Mouse (Mus musculus): ENCODE results near the gene Bcorl1. TPM values are rescaled to one million over a fixed set of nuclear protein-coding genes. Genes with fewer than 3 reads are reported as not detected.

Gene Bcorl1
- polyA plus RNA-seq, 2 experiments: 2.1 to 3.5 TPM

DNA sequence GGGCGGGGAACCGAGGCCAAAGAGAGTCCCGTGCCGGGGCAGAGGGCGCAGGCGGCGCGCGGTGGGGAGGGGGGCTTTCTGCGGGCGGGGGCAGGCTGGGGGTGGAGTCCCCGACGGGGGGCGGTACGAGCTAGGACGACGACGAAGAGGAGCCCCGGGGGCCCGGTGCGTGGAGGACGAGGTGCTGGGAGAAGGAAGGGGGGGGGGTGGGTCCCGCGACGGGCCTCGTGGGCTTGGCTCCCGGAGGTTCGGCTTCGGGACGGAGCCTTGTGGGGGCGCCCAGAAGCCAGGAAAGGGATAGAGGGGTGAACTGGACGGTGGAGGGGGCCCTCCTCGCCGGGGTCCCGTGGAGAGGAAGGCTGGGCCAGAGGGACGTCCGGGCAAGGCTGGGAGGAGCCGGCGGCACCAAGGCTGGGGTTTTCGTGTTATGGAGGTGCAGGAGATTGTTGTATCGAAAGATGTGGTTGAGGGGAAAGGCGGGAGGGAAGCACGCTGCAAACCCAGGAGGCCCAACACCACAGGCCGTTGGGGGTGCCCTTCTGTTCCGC, 4.3 kb downstream of the Bcorl1 start:
- Histone ChIP-seq H3K9me3 (ENCODE audit: control insufficient read depth, low read length) (no peaks in the 10 kb centered on the region), H3K27me3 (ENCODE audit: control insufficient read depth, insufficient read depth, low read length) (peaks cover 2% of the 10 kb centered on the region; the same call in 1 of the 2 replicates), H3K36me3 (replicated peaks; ENCODE audit: control insufficient read depth, insufficient read depth, low read depth) (no peaks in the 10 kb centered on the region), H3K4me3 (ENCODE audit: insufficient read depth in 1 of 2, low read depth in 2 of 2, low read length in 2 of 2) (peak overlapping the region; percentile 40 to 69), H3K9ac (replicated peaks) (peak overlapping the region; percentile 65), H3K4me2 (ENCODE audit: low read depth) (peak overlapping the region; percentile 79), H3K4me1 (replicated peaks; ENCODE audit: control insufficient read depth in 2 of 2, insufficient read depth in 2 of 2, low read length in 1 of 2) (peaks cover 3 to 10% of the 10 kb centered on the region in 2 experiments; a peak in 2 of 4 replicates), H3K27ac (no peak overlapping the region)
- WGBS (ENCODE audit: insufficient replicate concordance): 11% methylated on average over 41 of the region's 45 CpGs
- TF ChIP-seq EP300 (IDR thresholded peaks at IDR 0.05; ENCODE audit: low read depth) (no peak), CTCF (IDR thresholded peaks at IDR 0.05; ENCODE audit: low read depth) (no peak)
- DNase-seq (ENCODE audit: low read depth in 3 of 3, low spot score in 3 of 3) (no peak), ATAC-seq (ENCODE audit: insufficient read depth) (no peak)

DNA sequence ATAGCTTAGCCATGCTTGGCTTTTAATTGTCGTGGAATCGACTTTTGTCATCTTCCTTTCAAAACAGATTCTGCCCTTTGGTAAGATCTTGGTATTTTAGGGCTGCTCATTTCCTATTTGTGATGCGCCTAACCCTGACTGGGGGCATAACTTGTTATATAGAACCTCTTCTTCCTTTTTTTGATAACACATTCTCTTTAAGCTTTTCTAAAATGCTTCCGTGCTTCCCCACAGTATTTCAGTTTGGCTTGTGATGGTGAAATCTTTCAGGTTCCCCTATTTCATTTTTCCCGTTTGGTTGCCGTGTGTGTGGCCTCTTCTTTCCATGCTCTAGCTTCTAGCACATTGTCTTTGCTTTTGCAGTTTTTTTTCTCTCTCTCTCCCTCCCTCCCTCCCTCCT, 14.2 kb downstream of the Bcorl1 start:
- H3K9ac ChIP-seq (replicated peaks): no peak overlapping the region
- H3K36me3 ChIP-seq (replicated peaks; ENCODE audit: control insufficient read depth, insufficient read depth, low read depth): no peaks in the 10 kb centered on the region
- no peaks in the 10 kb centered on the region for H3K27me3 ChIP-seq (ENCODE audit: control insufficient read depth, insufficient read depth, low read length)
- no peak overlapping the region for H3K4me3 ChIP-seq (ENCODE audit: insufficient read depth in 1 of 2, low read depth in 2 of 2, low read length in 2 of 2)
- TF ChIP-seq EP300 (IDR thresholded peaks at IDR 0.05; ENCODE audit: low read depth) (no peak), CTCF (IDR thresholded peaks at IDR 0.05; ENCODE audit: low read depth) (no peak)
- H3K27ac ChIP-seq: no peak overlapping the region
- DNase-seq (ENCODE audit: low read depth in 3 of 3, low spot score in 3 of 3) (no peak), ATAC-seq (ENCODE audit: insufficient read depth) (no peak)
- no peak overlapping the region for H3K4me2 ChIP-seq (ENCODE audit: low read depth)
- H3K9me3 ChIP-seq (ENCODE audit: control insufficient read depth, low read length): no peaks in the 10 kb centered on the region
- 67% methylated on average over 6 of the region's 6 CpGs for WGBS (ENCODE audit: insufficient replicate concordance)
- peaks cover 0 to 15% of the 10 kb centered on the region in 2 experiments; a peak in 2 of 4 replicates for H3K4me1 ChIP-seq (replicated peaks; ENCODE audit: control insufficient read depth in 2 of 2, insufficient read depth in 2 of 2, low read length in 1 of 2)

DNA sequence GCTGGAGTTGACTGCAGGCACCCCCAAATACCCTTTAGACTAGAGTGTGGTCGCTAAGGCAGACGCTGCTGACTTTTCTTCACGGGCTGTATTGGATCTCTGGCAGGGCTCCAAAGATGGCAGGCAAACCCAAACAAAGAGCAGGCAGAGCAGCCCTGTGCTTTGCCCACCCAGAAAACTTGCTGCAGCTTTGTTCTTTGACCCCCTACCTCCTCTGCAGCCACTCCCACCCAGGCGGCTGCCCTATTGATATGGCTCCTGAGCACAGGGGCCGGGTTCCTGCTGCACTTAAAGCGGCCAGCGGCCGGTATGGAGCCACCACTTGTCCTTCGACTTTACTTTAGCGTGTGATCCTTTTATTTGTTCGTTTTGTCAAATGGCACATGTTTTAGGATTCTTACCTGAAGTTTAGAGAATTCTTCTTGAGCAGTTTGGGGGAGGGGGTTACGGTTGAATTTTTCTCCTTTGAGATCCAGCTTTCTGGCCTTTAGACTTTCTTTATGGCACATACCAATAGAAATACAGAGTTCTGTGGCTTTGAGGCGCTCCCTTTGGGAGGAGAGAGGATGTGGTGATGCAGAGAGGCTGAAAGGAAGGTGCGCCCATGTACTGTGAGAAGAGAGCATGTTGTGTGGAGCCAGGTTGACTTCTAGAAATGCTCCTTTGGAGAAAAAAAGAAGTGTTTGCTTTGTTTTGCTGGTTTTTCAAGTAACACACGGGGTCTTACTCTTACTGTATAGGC, 24.8 kb downstream of the Bcorl1 start:
- WGBS (ENCODE audit: insufficient replicate concordance): 71% methylated on average over 15 of the region's 15 CpGs
- no peak overlapping the region for H3K27ac ChIP-seq
- H3K36me3 ChIP-seq (replicated peaks; ENCODE audit: control insufficient read depth, insufficient read depth, low read depth): peaks cover 3% of the 10 kb centered on the region; the same call in 1 of the 2 replicates
- no peak overlapping the region for H3K4me2 ChIP-seq (ENCODE audit: low read depth)
- ATAC-seq (ENCODE audit: insufficient read depth) (no peak), DNase-seq (ENCODE audit: low read depth in 3 of 3, low spot score in 3 of 3) (no peak)
- H3K4me3 ChIP-seq (ENCODE audit: insufficient read depth in 1 of 2, low read depth in 2 of 2, low read length in 2 of 2): no peak overlapping the region
- no peak for TF ChIP-seq CTCF (IDR thresholded peaks at IDR 0.05; ENCODE audit: low read depth)
- no peak for TF ChIP-seq EP300 (IDR thresholded peaks at IDR 0.05; ENCODE audit: low read depth)
- H3K27me3 ChIP-seq (ENCODE audit: control insufficient read depth, insufficient read depth, low read length): no peaks in the 10 kb centered on the region
- no peaks in the 10 kb centered on the region for H3K9me3 ChIP-seq (ENCODE audit: control insufficient read depth, low read length)
- H3K9ac ChIP-seq (replicated peaks): no peak overlapping the region
- no peaks in the 10 kb centered on the region for H3K4me1 ChIP-seq (replicated peaks; ENCODE audit: control insufficient read depth in 2 of 2, insufficient read depth in 2 of 2, low read length in 1 of 2)

DNA sequence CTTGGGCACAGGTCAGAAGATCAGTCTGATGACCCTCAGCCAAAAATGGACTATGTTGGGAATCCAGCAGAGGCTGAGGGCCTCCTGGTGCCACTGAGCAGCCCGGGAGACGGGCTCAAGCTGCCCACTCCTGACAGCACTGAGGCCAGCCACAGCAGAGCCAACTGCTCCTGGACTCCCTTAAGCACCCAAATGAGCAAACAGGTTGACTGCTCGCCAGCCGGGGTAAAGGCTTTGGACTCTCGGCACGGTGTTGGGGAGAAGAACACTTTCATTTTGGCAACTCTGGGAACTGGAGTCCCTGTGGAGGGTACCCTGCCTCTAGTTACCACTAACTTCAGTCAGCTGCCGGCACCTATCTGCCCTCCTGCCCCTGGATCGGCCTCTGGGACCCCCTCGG, 26.7 kb downstream of the Bcorl1 start:
- Histone ChIP-seq H3K27me3 (ENCODE audit: control insufficient read depth, insufficient read depth, low read length) (no peaks in the 10 kb centered on the region), H3K27ac (no peak overlapping the region), H3K9ac (replicated peaks) (no peak overlapping the region), H3K4me2 (ENCODE audit: low read depth) (no peak overlapping the region), H3K36me3 (replicated peaks; ENCODE audit: control insufficient read depth, insufficient read depth, low read depth) (peaks cover 3% of the 10 kb centered on the region; the same call in 1 of the 2 replicates), H3K4me1 (replicated peaks; ENCODE audit: control insufficient read depth in 2 of 2, insufficient read depth in 2 of 2, low read length in 1 of 2) (no peaks in the 10 kb centered on the region), H3K9me3 (ENCODE audit: control insufficient read depth, low read length) (no peaks in the 10 kb centered on the region), H3K4me3 (ENCODE audit: insufficient read depth in 1 of 2, low read depth in 2 of 2, low read length in 2 of 2) (no peak overlapping the region)
- 89% methylated on average over 9 of the region's 9 CpGs for WGBS (ENCODE audit: insufficient replicate concordance)
- TF ChIP-seq CTCF (IDR thresholded peaks at IDR 0.05; ENCODE audit: low read depth) (no peak), EP300 (IDR thresholded peaks at IDR 0.05; ENCODE audit: low read depth) (no peak)
- ATAC-seq (ENCODE audit: insufficient read depth) (no peak), DNase-seq (ENCODE audit: low read depth in 3 of 3, low spot score in 3 of 3) (no peak)

DNA sequence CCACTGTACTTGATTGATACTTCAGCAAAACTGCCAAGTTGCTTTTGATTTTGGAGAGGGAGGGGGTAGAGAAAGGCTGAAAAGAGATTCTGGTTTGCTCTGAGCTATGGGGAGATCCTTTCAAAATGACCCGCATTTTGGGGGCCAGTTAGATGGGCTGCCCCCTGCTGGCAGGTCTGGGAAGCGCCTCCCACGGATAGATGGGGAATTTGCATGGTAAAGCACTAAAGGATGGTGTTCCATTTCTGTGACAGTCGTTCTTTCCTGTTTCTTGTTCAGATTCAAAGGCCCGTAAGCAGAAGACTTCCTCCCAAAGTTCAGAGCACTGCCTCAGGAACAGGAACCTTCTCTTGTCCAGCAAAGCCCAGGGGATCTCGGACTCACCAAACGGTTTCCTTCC, 42.5 kb downstream of the Bcorl1 start:
- Histone ChIP-seq H3K4me3 (ENCODE audit: insufficient read depth in 1 of 2, low read depth in 2 of 2, low read length in 2 of 2) (no peak overlapping the region), H3K36me3 (replicated peaks; ENCODE audit: control insufficient read depth, insufficient read depth, low read depth) (peaks cover 6% of the 10 kb centered on the region)
- TF ChIP-seq EP300 (IDR thresholded peaks at IDR 0.05; ENCODE audit: low read depth) (no peak), CTCF (IDR thresholded peaks at IDR 0.05; ENCODE audit: low read depth) (peak; percentile 83)

More for the DNA sequence above, 42.5 kb downstream of the Bcorl1 start:
- H3K9ac ChIP-seq (replicated peaks): no peak overlapping the region
- no peak overlapping the region for H3K4me2 ChIP-seq (ENCODE audit: low read depth)
- H3K9me3 ChIP-seq (ENCODE audit: control insufficient read depth, low read length): no peaks in the 10 kb centered on the region
- 38% methylated on average over 7 of the region's 7 CpGs for WGBS (ENCODE audit: insufficient replicate concordance)
- DNase-seq (ENCODE audit: low read depth in 3 of 3, low spot score in 3 of 3) (no peak), ATAC-seq (ENCODE audit: insufficient read depth) (no peak)
- no peak overlapping the region for H3K27ac ChIP-seq
- H3K4me1 ChIP-seq (replicated peaks; ENCODE audit: control insufficient read depth in 2 of 2, insufficient read depth in 2 of 2, low read length in 1 of 2): no peaks in the 10 kb centered on the region
- no peaks in the 10 kb centered on the region for H3K27me3 ChIP-seq (ENCODE audit: control insufficient read depth, insufficient read depth, low read length)

Measured in liver, embryonic 14.5 days (tissue).